Mouse (Mus musculus): Measurements from ENCODE around the gene Dmrt1. TPM values are rescaled to one million over a fixed set of nuclear protein-coding genes. Genes with fewer than 3 reads are reported as not detected.

The Dmrt1 gene
- polyA plus RNA-seq, 1 experiment from 2014 or later, result not detected

DNA sequence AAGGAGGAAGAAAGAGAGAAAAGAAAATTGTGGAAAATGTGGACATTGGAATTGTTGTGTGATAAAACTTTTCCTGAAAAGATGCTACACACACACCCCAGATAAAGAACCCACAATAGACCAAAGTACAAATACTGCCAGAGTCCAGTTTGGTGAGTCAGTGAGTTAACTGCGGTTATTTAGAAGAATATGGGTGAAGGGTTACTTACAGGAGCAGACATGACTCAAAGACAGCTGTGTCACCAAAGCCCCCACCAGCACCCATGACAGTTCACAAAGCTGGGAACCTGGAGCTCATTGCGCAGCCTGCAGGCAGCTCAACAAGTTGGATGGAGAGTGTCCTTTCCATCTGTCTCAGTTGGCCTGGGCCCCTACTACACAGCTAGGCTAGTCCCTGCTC, 72.9 kb downstream of the Dmrt1 start:
- H3K4me1 ChIP-seq (replicated peaks; ENCODE audit: control insufficient read depth, insufficient read depth, low read length), result no peaks in the 10 kb centered on the region
- no peak for DNase-seq (ENCODE audit: low spot score)
- 90% methylated on average over 2 of the region's 2 CpGs for WGBS
- H3K4me3 ChIP-seq (ENCODE audit: low read depth, low read length), result no peak overlapping the region
- H3K27ac ChIP-seq (ENCODE audit: low read depth, low read length), result no peak overlapping the region
- H3K9ac ChIP-seq (ENCODE audit: low read depth, low read length), result no peak overlapping the region
- H3K9me3 ChIP-seq (ENCODE audit: control insufficient read depth, low read length), result no peaks in the 10 kb centered on the region
- no peak overlapping the region for H3K4me2 ChIP-seq
- H3K27me3 ChIP-seq (replicated peaks; ENCODE audit: control insufficient read depth, insufficient read depth, low read length), result peaks cover 22% of the 10 kb centered on the region
- no peaks in the 10 kb centered on the region for H3K36me3 ChIP-seq (ENCODE audit: control insufficient read depth, insufficient read depth, low read length)
- ATAC-seq (replicated peaks; ENCODE audit: low FRiP score), result no peak

DNA sequence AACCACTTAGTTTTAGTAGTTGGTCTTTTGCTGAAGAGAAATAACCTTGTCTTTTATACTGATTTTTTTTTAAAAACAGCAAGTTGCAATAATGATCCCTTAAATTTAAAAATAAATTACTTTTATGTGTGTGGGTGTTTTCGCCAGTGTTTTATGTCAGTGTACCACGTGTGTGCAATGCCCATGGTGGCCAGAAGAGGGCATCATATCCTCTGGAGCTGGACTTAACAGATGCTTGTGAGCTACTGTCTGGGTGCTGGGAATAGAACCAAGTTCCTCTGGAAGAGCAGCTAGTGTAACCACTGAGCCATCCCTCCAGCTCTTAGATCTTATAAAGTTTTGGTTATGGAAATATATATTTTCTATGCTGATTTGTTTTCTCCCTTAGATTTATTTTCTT, 74.0 kb downstream of the Dmrt1 start:
- H3K27ac ChIP-seq (ENCODE audit: low read depth, low read length), result no peak overlapping the region
- H3K36me3 ChIP-seq (ENCODE audit: control insufficient read depth, insufficient read depth, low read length), result no peaks in the 10 kb centered on the region
- no peak overlapping the region for H3K4me2 ChIP-seq
- no peaks in the 10 kb centered on the region for H3K4me1 ChIP-seq (replicated peaks; ENCODE audit: control insufficient read depth, insufficient read depth, low read length)
- H3K27me3 ChIP-seq (replicated peaks; ENCODE audit: control insufficient read depth, insufficient read depth, low read length), result peaks cover 20% of the 10 kb centered on the region
- WGBS, result 82% methylated on average over 2 of the region's 2 CpGs
- H3K4me3 ChIP-seq (ENCODE audit: low read depth, low read length), result no peak overlapping the region
- no peak for DNase-seq (ENCODE audit: low spot score)
- H3K9me3 ChIP-seq (ENCODE audit: control insufficient read depth, low read length), result no peaks in the 10 kb centered on the region
- no peak for ATAC-seq (replicated peaks; ENCODE audit: low FRiP score)
- no peak overlapping the region for H3K9ac ChIP-seq (ENCODE audit: low read depth, low read length)

DNA sequence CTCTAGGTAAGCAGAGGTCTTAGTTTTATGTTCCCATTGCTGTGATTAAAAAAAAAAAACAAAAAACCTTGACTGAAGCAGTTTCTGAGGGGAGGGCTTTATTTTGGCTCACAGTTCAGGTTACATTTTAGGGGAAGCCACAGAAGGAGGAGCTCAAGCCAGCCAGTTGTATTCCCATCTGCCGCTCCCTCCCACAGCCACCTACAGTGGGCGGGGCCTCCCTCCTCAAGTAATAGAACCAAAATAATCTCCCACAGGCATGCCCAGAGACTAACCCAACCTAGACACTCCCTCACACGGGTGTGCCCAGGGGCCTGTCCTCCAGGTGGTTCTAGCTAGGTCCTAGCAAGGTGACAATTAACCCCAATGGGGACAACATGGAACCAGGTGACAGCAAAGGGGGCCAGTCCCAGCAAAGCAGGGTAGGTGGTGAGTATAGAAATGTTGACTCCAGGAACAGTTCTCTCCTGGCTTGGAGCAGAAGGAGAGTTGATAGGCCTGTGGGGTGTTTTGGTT, 92.4 kb downstream of the Dmrt1 start:
- H3K27ac ChIP-seq (ENCODE audit: low read depth, low read length), result no peak overlapping the region
- 65% methylated on average over 3 of the region's 3 CpGs for WGBS
- no peaks in the 10 kb centered on the region for H3K4me1 ChIP-seq (replicated peaks; ENCODE audit: control insufficient read depth, insufficient read depth, low read length)
- H3K4me2 ChIP-seq, result no peak overlapping the region
- H3K36me3 ChIP-seq (ENCODE audit: control insufficient read depth, insufficient read depth, low read length), result no peaks in the 10 kb centered on the region
- H3K9me3 ChIP-seq (ENCODE audit: control insufficient read depth, low read length), result no peaks in the 10 kb centered on the region
- peaks cover 52% of the 10 kb centered on the region for H3K27me3 ChIP-seq (replicated peaks; ENCODE audit: control insufficient read depth, insufficient read depth, low read length)
- ATAC-seq (replicated peaks; ENCODE audit: low FRiP score) (no peak), DNase-seq (ENCODE audit: low spot score) (no peak)
- no peak overlapping the region for H3K4me3 ChIP-seq (ENCODE audit: low read depth, low read length)
- H3K9ac ChIP-seq (ENCODE audit: low read depth, low read length), result no peak overlapping the region

DNA sequence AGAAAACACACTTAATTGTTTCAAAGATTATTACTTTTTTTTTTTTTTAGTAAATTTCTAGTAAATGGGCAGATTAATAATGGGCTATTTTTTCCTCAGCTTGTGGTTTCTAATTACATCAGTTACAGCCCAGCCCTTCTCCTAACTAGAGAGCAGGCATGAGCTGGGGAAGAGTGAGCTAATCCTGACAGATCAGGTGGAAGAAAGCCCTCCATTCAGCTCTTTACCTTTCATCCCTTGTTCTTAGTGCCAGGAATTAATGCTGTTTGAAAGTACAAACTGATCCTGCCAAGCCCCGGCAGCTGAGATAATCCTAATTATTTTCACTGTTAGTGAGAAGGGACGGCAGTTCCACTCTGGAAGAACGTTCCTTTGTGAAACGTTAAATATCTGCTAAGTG, 93.2 kb downstream of the Dmrt1 start:
- no peak for DNase-seq (ENCODE audit: low spot score)

DNA sequence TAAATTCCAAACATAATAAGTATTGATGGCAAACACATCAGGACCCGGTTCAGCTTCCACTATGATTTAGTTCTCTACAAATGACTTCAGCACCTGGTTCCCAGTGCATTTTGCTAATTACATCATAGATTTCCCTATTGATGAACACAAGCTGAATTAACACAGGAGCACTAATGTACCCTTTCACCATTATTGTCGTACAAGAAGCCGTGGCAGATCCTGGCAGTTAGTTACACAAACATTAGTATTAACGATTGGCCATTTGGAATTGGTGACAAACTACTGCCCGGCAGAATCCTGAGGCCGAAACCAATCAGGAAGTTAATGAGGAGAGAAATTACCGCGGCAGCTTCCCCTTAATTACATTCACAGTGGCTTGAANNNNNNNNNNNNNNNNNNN, 96.5 kb downstream of the Dmrt1 start:
- no peaks in the 10 kb centered on the region for H3K9me3 ChIP-seq (ENCODE audit: control insufficient read depth, low read length)
- no peak overlapping the region for H3K4me2 ChIP-seq
- no peak overlapping the region for H3K27ac ChIP-seq (ENCODE audit: low read depth, low read length)
- DNase-seq (ENCODE audit: low spot score), result no peak
- WGBS, result 11% methylated on average over 8 of the region's 8 CpGs
- H3K27me3 ChIP-seq (replicated peaks; ENCODE audit: control insufficient read depth, insufficient read depth, low read length), result peaks cover 85% of the 10 kb centered on the region
- ATAC-seq (replicated peaks; ENCODE audit: low FRiP score), result no peak
- H3K4me3 ChIP-seq (ENCODE audit: low read depth, low read length), result no peak overlapping the region
- no peaks in the 10 kb centered on the region for H3K4me1 ChIP-seq (replicated peaks; ENCODE audit: control insufficient read depth, insufficient read depth, low read length)
- H3K36me3 ChIP-seq (ENCODE audit: control insufficient read depth, insufficient read depth, low read length), result no peaks in the 10 kb centered on the region
- H3K9ac ChIP-seq (ENCODE audit: low read depth, low read length), result no peak overlapping the region

More for the DNA sequence above, 93.2 kb downstream of the Dmrt1 start:
- WGBS, result 18% methylated on average over 4 of the region's 4 CpGs
- no peak overlapping the region for H3K4me3 ChIP-seq (ENCODE audit: low read depth, low read length)
- H3K27me3 ChIP-seq (replicated peaks; ENCODE audit: control insufficient read depth, insufficient read depth, low read length), result peaks cover 57% of the 10 kb centered on the region
- ATAC-seq (replicated peaks; ENCODE audit: low FRiP score), result no peak
- H3K36me3 ChIP-seq (ENCODE audit: control insufficient read depth, insufficient read depth, low read length), result no peaks in the 10 kb centered on the region
- no peak overlapping the region for H3K4me2 ChIP-seq
- H3K9me3 ChIP-seq (ENCODE audit: control insufficient read depth, low read length), result no peaks in the 10 kb centered on the region
- H3K27ac ChIP-seq (ENCODE audit: low read depth, low read length), result no peak overlapping the region
- H3K9ac ChIP-seq (ENCODE audit: low read depth, low read length), result no peak overlapping the region
- no peaks in the 10 kb centered on the region for H3K4me1 ChIP-seq (replicated peaks; ENCODE audit: control insufficient read depth, insufficient read depth, low read length)

DNA sequence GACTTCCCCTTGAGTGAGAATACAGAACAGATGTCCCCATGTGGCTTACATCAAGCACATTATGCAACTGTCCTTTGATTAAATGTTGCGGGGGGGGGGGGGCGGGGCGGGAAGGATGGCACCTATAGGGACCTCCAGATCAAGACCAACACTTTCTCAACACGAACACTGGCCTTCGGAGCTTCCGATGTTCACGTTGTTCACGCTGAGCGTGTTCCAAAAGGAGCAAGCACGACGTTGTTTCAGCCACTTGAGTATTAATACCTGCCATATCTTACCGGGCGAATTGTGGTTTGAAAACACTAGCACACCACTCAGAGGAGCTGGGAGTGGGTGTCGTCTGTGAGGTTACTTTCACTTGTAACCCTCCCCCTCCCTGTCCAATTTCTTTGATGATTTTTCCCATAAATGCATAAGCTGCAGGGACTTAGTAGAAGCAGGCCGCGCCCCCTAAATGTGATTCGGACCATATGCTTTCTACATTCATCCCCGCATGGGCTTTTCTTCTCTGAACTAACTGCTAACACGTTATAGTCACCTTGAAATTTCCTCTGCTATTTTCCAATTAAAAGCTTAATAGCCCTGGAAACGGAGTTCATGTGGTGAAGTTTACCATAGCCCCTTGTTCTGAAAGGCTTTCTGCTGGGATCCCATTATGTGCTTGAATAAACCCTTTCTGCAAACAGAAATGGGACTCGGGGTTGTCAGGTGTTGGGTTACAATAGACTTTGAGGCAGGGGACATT, 102.2 kb downstream of the Dmrt1 start:
- ATAC-seq (replicated peaks; ENCODE audit: low FRiP score) (no peak), DNase-seq (ENCODE audit: low spot score) (peak; percentile 37)
- H3K4me1 ChIP-seq (replicated peaks; ENCODE audit: control insufficient read depth, insufficient read depth, low read length), result peaks cover 6% of the 10 kb centered on the region; the same call in 1 of the 2 replicates
- no peak overlapping the region for H3K4me3 ChIP-seq (ENCODE audit: low read depth, low read length)
- no peak overlapping the region for H3K4me2 ChIP-seq
- no peaks in the 10 kb centered on the region for H3K36me3 ChIP-seq (ENCODE audit: control insufficient read depth, insufficient read depth, low read length)
- no peak overlapping the region for H3K27ac ChIP-seq (ENCODE audit: low read depth, low read length)
- H3K27me3 ChIP-seq (replicated peaks; ENCODE audit: control insufficient read depth, insufficient read depth, low read length), result peaks cover 100% of the 10 kb centered on the region
- H3K9ac ChIP-seq (ENCODE audit: low read depth, low read length), result no peak overlapping the region
- H3K9me3 ChIP-seq (ENCODE audit: control insufficient read depth, low read length), result no peaks in the 10 kb centered on the region
- WGBS, result 2% methylated on average over 21 of the region's 21 CpGs

DNA sequence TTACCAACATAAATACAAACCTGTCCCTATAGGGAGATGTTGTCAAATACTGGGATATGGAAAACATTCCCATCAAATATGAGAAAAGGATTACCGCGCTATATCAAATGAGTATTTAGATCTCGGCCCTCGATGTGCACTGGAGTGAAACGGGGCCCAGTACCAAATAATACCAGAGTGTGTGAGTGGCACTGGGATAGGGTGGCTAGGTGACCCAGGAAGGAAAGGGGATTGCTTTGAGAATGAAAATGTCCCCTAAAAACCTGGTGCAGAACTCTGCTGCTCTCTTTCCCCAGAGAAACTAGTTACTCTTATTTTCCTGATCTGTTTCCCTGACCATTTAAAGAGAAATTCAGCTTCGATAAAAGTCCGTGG, 102.8 kb downstream of the Dmrt1 start:
- ATAC-seq (replicated peaks; ENCODE audit: low FRiP score), result no peak
- Histone ChIP-seq H3K27me3 (replicated peaks; ENCODE audit: control insufficient read depth, insufficient read depth, low read length) (peaks cover 100% of the 10 kb centered on the region), H3K9ac (ENCODE audit: low read depth, low read length) (no peak overlapping the region), H3K36me3 (ENCODE audit: control insufficient read depth, insufficient read depth, low read length) (no peaks in the 10 kb centered on the region), H3K4me3 (ENCODE audit: low read depth, low read length) (no peak overlapping the region), H3K27ac (ENCODE audit: low read depth, low read length) (no peak overlapping the region), H3K4me1 (replicated peaks; ENCODE audit: control insufficient read depth, insufficient read depth, low read length) (peaks cover 6% of the 10 kb centered on the region; the same call in 1 of the 2 replicates), H3K4me2 (no peak overlapping the region), H3K9me3 (ENCODE audit: control insufficient read depth, low read length) (no peaks in the 10 kb centered on the region)
- no peak for DNase-seq (ENCODE audit: low spot score)
- WGBS, result 5% methylated on average over 7 of the region's 7 CpGs

DNA sequence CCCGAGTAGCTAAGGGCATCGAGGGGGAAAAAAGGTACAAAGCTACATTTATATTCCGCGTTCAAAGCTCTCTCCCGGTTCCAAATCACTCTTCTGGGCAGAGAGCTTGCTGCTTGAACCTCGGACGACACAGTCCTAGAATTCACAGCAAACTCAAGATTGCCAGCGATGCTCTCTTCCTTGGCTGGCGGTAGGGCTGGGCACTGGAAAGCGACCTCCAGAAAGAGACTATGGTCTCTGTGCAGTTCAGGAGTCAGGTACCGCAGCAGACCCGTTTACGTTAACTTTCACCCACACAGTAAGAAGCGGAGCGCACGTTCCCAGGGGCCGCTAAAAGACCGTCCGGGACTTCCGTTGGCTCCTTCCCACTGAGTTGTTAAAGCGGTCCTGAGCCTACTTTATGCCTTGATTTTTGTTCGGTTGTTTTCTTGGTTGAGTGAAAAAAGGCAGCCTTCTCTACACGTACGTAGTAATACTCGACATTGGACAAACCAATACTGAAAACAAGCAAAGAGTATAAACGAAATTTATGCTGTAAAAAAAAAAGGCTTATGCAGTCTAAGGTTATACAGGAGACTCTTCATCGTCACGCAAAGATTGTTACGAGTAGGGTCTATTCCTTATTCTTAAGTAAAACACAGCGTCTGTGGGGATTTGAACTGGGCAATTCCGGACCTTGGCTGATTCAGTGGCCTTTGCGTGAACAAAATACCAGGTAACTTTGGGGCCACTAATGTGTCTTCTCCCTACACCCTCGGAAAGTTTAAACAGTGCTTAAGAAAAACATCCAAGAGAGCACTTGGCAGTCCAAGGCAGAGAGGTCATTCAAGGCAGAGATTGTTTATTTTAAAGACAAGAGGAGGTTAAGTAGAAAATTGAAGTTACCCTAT, 103.8 kb downstream of the Dmrt1 start:
- peaks cover 6% of the 10 kb centered on the region; the same call in 1 of the 2 replicates for H3K4me1 ChIP-seq (replicated peaks; ENCODE audit: control insufficient read depth, insufficient read depth, low read length)
- DNase-seq (ENCODE audit: low spot score), result peak; percentile 42

More for the DNA sequence above, 103.8 kb downstream of the Dmrt1 start:
- no peak overlapping the region for H3K9ac ChIP-seq (ENCODE audit: low read depth, low read length)
- WGBS, result 2% methylated on average over 33 of the region's 33 CpGs
- H3K9me3 ChIP-seq (ENCODE audit: control insufficient read depth, low read length), result no peaks in the 10 kb centered on the region
- no peaks in the 10 kb centered on the region for H3K36me3 ChIP-seq (ENCODE audit: control insufficient read depth, insufficient read depth, low read length)
- no peak overlapping the region for H3K4me2 ChIP-seq
- ATAC-seq (replicated peaks; ENCODE audit: low FRiP score), result no peak
- H3K4me3 ChIP-seq (ENCODE audit: low read depth, low read length), result no peak overlapping the region
- peaks cover 100% of the 10 kb centered on the region for H3K27me3 ChIP-seq (replicated peaks; ENCODE audit: control insufficient read depth, insufficient read depth, low read length)
- no peak overlapping the region for H3K27ac ChIP-seq (ENCODE audit: low read depth, low read length)
